Mouse (Mus musculus): Measurements from ENCODE around the gene Gpatch2.
A peak's percentile ranks its signal among the peaks of the same experiment; 100 is the strongest.

Gpatch2 gene

DNA sequence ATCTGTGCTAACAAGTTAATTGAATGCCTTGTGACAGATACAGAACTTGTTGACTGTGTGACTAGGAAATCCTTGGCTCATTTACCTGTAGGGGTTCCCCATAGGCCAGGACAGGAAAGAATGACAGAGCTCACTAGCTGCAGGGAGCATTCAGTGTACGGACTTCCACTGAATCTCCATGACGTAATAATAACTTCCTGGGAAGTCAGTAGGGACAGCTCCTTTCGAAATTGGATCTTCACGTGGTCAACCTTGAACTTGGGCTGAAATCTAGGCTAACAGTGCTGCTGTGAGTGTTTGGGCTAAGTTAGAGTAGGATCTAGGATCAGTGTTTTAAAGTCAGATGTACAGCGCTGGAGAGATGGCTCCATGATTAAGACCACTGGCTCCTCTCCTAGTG is 29.4 kb downstream of the Gpatch2 start:
- DNase-seq (ENCODE audit: low read depth, low spot score) = no peak

- DNase-seq (ENCODE audit: low read depth, low spot score) = no peak
Measured at GRCm38 (mm10) chr1:187250741-187251262, 35.5 kb downstream of the Gpatch2 start.

DNA sequence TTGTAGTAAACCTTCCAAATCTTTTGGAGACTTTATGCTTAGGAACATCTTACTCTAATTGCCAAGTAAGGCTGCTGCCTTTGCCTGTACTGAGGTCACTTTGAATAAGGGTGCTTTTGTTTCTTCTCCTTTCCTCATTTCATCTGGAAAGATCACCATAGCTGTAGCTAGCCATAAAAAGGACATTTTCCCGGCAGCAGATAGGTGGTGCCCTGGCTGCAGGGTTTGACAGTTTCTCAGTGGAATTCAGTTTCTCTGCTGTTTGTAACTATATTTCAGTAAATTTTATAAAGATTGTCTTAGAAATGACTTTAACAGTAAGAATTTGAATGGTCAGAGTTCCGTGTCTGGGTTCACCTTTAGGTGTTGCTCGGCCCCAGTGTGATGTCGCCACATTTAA is 43.4 kb downstream of the Gpatch2 start:
- DNase-seq (ENCODE audit: low read depth, low spot score) = no peak

DNA sequence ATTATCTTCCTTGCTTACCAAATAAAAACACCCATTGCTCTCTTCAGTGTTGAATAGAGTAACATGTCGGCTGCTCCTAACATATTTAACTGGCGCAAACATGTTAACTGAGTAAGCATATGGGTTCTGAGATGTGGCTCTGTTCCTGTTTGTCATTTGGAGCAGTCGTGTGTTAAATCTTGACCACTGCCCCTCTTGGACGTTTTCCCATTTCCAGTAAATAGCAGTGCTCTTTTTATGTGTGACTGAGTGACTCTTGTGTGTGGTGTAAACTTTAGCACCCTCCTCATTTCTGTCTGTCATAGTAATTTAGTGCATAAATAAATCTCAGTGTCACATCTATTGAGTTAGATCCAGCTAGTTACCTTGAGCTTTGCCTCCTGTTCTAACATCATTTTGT is 52.3 kb downstream of the Gpatch2 start:
- DNase-seq (ENCODE audit: low read depth, low spot score) = no peak

DNA sequence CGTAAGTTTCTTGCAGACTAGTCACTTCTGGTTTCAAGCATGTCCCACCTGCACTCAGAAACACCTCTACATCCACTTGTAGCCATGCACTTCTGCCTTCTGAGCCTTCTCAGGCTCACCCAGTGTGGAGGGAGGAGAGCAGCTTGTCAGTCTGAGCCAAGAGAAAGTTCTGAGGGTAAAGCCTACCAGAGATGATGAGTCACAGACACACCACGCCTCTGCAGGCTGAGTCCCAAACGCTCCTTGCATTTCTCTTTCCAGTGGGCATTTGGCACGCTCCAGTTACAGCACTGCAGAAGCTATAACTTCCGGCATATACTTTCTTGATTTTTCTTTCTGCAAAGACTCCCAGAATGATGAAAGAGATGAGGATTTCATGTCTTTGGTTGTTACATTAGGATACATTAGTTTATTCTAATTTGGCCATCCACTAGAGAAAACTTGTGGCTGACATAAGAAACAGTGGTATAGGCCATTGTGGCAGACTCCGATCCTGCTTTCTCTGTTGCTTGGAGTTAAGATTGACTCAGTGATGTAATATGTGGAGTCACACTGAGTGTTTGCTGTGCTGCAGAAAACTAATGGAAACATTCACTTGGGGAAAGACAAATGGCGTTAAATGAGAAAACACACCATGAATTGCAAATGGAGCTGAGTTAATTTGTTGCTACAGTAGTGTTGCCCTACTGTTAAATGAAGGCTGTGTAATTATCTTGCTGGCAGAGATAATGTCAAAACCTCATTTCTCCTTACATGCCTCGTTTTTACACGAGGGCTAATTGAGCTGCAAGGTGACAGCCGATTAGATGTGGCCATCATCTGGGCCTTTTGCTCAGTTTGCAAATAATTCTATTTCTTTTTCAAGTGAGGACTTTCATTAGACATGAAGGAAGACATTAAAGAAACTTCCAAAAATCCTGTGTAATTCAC is 55.3 kb downstream of the Gpatch2 start:
- DNase-seq (ENCODE audit: low read depth, low spot score) = no peak

DNA sequence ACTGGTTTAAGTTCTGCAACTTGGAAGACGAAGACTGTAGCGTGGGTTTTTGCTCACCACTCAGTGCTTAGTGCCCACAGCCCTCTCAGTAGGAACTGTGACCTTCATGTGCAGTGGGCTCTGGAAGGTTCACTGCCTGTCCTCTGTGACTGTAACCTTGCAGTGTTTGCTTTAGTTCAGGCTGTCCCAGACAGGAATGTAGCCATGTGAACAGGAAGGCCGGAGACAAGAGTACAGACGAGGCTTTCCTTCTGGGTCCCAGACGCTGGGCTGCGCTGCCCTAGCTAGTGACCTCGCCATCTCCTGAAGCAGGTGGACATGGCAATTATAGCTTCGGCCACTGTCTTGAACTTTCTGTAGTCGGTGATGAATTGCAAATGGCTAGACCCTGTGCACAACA is 62.0 kb downstream of the Gpatch2 start:
- no peak for DNase-seq (ENCODE audit: low read depth, low spot score)

DNA sequence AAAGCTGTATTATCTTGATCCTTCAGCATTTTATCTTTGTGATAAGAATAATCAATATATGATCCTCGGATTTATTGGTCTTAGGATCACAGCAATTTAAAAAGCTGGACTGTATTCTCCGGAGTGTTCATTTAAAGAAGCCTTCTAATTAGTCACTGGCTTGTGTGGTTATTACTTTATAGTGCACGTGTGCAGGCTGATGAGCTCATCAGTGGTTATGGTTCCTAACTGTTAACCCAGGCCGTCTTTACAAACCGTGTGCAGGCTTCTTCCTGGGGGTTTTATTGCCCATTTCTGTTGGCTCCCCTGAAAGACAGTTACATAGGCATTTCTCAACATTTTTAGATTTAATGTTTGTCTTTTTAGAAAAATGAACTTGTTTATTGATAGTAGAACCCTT is 63.2 kb downstream of the Gpatch2 start:
- no peak for DNase-seq (ENCODE audit: low read depth, low spot score)

DNA sequence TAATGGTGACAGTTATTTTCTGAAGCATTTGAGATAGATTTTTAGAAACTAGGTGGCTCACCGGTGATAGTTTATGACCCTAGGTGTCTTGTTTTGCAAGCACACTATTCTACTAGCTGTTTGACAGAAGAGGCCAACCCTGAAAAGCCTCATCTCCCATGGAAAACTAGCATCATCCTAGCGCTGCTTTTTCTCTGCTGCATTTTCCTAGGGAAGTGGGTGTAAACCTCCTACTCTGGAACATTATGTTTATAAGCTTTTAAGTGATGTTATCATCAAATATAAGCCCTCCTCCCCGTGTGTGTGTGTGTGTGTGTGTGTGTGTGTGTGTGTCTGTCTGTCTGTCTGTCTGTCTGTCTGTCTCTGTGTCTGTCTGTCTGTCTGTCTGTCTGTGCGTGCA is 64.5 kb downstream of the Gpatch2 start:
- DNase-seq (ENCODE audit: low read depth, low spot score) = no peak

GRCm38 (mm10) chr1:187282321-187282720 is 67.0 kb downstream of the Gpatch2 start:
- DNase-seq (ENCODE audit: low read depth, low spot score) = no peak

DNA sequence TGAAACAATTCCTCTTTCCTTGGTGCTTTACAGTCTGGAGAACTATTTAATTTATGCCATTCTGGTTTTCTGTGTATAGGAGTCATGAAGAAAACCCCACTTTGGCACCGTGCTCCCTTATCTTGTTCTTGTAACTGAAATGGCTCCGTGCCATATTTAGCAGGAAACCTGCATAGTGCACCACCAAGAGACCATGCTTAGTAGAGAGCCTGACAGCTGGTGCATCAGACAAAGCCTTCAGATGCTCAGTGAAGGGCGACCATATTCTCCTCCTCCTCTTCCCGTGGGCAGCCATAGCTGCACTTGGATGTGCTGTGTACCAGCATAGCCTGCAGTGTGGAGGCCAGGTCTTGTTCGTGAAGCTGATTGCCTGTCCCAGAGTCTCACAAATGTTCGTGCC is 67.5 kb downstream of the Gpatch2 start:
- no peak for DNase-seq (ENCODE audit: low read depth, low spot score)

GRCm38 (mm10) chr1:187285735-187286134 is 70.4 kb downstream of the Gpatch2 start:
- no peak for DNase-seq (ENCODE audit: low read depth, low spot score)

DNA sequence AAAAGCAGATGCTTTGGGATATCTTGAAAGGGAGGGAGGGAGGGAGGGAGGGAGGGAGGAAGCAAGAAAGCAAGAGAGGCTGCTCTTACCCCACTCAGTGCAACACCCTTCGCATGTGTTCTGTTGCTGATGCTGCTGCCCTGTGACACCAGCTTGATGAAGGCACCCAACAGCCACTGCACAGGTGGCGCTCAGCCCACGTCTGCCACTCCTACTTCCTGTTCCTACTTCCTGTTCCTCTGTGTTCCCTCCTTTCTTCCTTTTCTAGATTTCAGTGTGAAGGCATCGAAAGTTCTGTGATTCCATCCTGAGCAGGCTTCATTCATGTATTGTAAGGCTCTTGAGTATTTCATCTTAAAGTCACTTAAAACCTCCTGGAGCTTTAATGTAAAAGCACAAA is 71.1 kb downstream of the Gpatch2 start:
- DNase-seq (ENCODE audit: low read depth, low spot score) = peak; percentile 17

DNA sequence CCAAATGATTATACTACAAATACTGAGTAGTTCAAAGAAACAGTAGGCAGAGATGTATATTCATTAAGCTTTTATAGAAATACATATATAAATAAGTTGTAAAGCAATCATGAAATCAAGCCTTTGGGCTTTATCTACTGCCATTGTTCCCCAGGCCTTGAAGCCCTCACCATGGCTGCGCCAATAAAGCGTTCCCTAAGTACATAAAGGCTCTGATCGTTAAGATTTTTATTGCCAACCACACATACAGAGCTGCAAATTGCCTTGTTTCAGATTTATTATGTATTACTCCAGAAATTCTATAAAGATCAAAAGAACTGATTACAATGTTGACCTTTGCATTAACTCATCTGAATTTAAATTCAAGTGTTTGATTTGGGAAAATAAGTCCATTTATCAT is 71.6 kb downstream of the Gpatch2 start:
- no peak for DNase-seq (ENCODE audit: low read depth, low spot score)

- no peak for DNase-seq (ENCODE audit: low read depth, low spot score)
Measured at GRCm38 (mm10) chr1:187290186-187290585, 74.9 kb downstream of the Gpatch2 start.

DNA sequence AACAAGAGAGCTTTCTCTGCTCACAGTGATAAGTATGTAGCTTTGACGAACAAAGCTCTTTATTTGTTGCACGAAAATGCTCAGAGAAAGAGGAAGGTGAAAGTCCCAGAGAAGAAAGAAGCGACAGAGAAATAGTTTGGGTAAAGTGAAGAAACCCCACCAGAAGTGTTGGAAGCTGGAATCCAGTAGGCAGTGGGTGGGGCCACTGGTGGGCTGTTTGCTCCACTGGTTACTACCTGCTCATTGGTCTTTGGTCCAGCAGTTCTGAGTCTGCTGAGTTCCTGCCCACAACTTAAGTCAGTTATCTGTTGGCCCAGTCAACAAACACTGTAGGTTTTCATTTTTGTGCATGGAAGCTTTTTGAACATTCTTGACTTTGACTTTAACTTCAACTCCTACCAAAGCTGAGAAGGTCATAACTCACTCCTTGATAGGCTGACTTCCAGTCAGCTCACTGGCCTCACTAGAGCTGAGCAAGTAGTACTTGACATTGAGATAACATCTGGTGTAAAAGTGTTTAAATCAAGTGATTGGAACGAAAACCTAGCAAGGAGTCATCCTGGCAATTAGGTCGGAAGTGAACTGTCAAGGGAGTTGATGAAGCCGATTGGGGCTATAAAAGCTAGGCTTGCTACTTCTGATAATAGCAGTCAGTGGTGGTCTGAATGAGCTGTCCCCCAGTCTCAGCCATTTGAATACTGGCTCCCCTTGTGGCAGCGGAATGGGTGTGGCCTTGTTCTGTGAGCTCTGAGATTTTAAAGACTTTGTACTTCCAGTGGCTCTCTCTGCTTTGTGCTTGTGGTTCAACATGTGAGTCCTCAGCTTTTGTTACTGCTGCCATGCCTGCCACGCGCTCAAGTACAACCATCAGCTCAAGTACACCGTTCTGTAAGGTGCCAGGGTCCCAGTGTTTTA is 76.4 kb downstream of the Gpatch2 start:
- DNase-seq (ENCODE audit: low read depth, low spot score) = no peak

GRCm38 (mm10) chr1:187292395-187292749 is 77.1 kb downstream of the Gpatch2 start:
- DNase-seq (ENCODE audit: low read depth, low spot score) = no peak

GRCm38 (mm10) chr1:187293233-187293632 is 77.9 kb downstream of the Gpatch2 start:
- no peak for DNase-seq (ENCODE audit: low read depth, low spot score)

- no peak for DNase-seq (ENCODE audit: low read depth, low spot score)
Measured at GRCm38 (mm10) chr1:187294522-187294921, 79.2 kb downstream of the Gpatch2 start.

GRCm38 (mm10) chr1:187295038-187295559 is 79.8 kb downstream of the Gpatch2 start:
- DNase-seq (ENCODE audit: low read depth, low spot score) = no peak

DNA sequence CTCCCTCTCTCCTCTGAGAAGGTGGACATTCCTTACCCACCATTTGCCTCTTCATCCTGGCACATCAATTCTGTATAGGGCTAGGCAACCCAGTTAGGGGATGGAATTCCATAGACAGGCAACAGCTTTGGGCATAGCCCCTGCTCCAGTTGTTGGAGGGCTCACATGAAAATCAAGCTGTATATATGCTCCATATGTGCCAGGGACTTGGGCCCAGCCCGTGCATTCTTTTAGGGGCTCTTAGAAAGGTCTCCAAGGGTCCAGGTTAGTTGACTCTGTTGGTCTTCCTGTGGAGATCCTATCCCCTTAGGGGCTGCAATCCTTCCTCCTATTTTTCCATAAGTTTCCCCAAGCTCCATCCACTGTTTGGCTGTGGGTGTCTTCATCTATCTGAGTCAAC is 80.4 kb downstream of the Gpatch2 start:
- DNase-seq (ENCODE audit: low read depth, low spot score) = no peak

GRCm38 (mm10) chr1:187299236-187299635 is 83.9 kb downstream of the Gpatch2 start:
- DNase-seq (ENCODE audit: low read depth, low spot score) = no peak

DNA sequence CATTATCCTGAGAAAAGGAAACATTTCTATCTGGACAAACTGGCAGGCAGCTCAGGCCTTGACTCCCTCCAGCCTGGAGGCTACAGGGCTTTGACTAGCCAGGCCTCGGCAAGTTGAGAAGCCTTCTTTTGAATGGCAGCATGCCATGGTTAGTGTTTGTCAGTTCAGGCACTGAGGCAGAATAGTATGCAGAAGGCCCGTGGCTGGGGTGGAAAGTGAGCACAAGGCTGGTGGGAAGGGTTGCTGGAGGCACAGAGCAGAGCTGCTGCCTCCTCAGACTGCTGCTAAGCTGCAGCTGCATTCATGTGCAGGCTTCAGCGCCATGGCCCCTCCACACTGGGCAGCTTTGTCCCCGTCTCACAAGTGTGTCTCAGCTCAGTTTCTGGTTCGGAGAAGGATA is 85.3 kb downstream of the Gpatch2 start:
- no peak for DNase-seq (ENCODE audit: low read depth, low spot score)

Data from A20 (cell line).